Mouse (Mus musculus) right cerebral cortex, postnatal 4 days (tissue): ENCODE results near the gene Dclk2.

ENCODE experiments used
- DNase-seq: peaks from one replicate; pipeline ENCODE4 v3.0.0-alpha.2; 2022

The Dclk2 gene

DNA sequence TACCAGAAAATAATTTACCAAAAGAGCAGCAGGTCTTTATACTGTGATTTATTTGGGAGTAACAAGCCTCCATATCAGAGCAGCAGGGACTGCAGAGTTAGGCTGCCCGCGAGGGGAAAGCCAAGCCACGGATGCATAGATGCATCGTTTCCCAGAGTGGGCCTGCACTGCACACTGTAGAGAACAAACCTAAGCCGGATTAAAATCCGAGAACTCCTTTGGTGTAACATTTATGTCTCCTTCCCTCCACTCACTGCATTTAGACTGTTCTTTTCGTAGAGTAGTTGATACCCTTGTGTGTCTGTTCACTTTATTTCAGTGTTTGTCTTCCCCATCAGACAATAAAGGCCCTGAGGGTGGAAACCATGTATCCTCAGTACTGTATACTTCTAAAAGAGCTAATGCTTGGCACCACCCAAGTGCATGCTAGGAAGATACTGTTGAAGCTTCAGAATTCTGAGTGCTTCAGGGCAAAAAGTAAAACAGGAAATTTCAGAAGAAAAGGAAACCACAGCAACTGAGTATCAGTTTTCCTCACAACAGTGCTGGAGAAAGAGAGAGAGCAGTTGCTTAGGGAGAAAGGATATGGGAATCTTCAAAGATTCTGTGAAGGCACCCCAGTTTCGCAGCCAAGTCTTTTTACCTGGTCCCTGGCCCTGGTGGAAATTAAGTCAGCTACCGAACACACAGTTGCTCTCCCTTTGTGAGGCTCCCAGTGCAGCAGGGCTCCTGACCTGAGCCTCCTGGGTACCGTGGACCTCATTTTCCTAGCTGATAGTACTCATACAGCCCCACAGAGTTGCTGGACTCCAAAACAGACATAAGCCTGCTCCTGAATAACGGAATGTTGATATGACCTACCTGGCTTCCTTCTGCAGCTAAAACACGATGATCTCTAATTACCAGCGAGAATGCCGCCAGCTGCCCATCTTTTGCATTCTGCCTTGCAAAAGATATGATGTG, 165.8 kb downstream of the Dclk2 start:
- DNase-seq, result no peak

DNA sequence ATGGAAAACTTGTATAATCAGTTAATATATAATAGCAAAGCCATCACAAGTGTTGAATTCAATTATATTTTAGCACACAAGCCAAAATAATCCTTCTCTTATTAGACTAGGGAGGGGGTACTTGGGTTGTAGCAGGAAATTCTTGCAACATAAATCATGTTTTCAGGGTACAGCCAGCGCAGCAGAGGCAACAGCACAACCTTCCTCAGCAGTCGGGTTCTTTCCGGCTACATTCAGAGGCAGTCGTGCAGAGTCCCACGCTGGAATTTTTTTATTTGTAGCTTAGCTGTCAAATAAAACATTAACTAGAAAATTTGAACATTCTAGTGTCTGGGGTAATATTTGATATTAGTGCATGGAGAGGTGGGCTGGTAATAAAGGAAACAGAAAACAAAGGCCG, 166.5 kb downstream of the Dclk2 start:
- no peak for DNase-seq

DNA sequence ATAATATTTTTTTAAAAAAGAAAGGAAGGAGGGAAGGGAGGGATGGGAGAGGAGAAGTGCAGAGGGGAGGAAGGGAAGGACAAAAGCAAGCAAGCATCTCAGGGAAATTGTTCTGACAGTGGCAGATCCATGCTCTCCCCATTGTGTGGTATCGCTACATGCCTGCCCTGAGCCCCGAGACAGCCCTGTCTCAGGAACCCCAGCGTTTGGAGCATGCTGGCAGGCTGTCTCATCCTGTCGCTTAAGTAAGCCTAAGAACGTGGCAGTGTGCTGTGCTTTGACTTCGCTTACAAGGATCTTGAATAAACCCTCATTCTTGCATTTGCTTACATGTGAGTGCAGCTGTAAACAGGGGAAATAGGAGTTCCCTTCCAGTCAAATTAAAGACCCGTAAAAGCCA, 170.0 kb downstream of the Dclk2 start:
- DNase-seq, result no peak

DNA sequence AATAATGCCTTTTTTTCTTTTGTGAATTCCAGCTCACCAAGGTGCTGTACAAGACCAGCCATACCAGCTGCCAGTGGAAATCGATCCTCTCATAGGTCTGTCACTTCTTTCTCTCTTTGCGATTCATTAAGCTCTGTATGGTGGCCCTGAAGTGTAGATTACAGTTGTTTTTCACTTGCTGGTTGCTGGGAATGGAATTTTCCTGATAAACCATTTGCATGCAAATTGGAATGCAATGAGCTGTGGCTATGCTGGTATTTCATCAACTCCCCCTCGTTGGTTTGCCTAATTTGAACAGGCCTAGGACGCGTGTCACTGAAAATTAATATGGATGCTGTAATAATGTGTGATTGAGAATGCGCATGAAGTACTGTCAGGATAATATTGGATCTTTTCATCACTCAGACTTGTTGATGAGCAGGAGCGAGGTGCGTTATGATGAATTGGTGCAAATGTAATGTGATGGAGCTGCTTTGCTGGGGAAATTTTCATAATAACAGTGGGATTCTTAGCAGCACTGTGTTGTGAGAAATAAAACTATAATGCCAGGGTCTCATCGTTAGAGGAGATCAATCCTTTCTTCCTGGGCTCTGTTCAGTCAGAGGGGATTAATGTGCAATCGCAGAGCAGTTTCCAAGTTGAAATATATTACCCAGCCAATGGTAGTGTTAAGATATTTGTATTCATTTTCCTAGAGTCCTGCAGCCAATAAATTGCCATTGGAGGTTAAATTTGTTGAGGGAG, 174.7 kb downstream of the Dclk2 start:
- DNase-seq, result no peak

DNA sequence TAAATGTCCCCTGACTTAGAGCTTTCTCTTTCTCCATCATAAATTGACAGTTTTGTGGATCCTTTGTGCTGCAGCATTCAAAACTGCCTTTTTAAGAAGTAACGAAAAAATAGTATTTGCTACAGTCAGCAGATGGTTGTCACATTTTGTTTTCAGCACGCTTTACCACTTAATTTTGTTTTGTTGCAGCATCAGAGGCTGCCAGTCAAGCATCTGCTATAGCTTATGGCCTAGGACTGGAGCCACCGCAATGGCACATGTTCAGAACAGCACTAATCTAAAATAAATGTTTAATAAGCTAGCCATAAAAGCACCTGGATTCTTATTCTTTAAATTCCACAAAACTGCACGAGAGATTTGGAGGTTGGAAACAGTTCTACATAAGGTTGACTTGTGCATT, 175.3 kb downstream of the Dclk2 start:
- no peak for DNase-seq

DNA sequence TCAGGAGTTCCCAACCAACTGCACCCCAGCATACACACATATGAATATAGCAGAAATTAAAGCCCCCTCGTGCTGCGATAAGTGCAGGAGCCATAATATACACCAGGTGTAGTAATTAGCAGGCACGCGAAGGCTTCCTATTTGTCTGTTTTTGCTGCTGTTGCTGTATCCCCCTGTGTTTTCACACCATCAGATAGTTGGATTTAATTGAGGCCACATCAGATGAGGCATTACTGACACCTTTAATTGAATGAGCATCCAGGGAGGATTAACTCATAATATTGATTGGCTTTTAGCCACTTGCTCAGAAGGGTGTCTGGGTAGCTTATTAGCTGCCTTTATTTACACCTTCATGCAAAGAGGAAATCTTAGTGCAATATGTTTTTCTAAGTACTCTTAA, 180.9 kb downstream of the Dclk2 start:
- no peak for DNase-seq

DNA sequence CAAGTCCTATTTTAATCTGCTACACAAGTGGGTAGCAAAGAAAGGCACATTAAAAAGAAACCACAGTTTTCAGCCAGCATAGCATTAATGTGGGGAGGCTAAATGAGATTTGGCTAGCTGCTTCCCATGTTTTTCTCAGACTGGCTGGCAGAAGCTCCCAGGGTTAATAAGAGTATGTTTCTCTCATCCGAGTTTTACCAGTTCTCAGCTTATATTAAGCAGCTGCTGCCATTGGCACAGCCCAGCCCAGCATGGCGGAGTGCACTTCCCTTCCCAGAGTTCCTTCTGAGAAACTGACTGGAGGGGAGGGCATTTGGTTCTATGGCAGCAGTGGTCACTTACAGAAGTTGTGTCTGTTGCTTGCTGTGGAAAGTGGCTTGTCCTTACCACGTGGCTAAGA, 181.8 kb downstream of the Dclk2 start:
- DNase-seq, result no peak
